Mouse (Mus musculus): ENCODE measurements around the gene Rab7.

The Rab7 gene

GRCm38 (mm10) chr6:88003439-88003838 is 41.6 kb downstream of the Rab7 start:
- no peak for DNase-seq (ENCODE audit: low read depth, low spot score)

GRCm38 (mm10) chr6:87998358-87998757 is 46.7 kb downstream of the Rab7 start:
- DNase-seq (ENCODE audit: low read depth, low spot score): no peak

GRCm38 (mm10) chr6:87997706-87998265 is 47.3 kb downstream of the Rab7 start:
- peak; percentile 79 for DNase-seq (ENCODE audit: low read depth, low spot score)

GRCm38 (mm10) chr6:87996606-87997005 is 48.5 kb downstream of the Rab7 start:
- DNase-seq (ENCODE audit: low read depth, low spot score): no peak

GRCm38 (mm10) chr6:87995519-87995918 is 49.6 kb downstream of the Rab7 start:
- no peak for DNase-seq (ENCODE audit: low read depth, low spot score)

- DNase-seq (ENCODE audit: low read depth, low spot score): no peak
Observed at GRCm38 (mm10) chr6:87993790-87994571, 51.1 kb downstream of the Rab7 start.

- DNase-seq (ENCODE audit: low read depth, low spot score): no peak
Observed at GRCm38 (mm10) chr6:87992733-87993132, 52.3 kb downstream of the Rab7 start.

GRCm38 (mm10) chr6:87991886-87992285 is 53.2 kb downstream of the Rab7 start:
- DNase-seq (ENCODE audit: low read depth, low spot score): no peak

GRCm38 (mm10) chr6:87991216-87991615 is 53.9 kb downstream of the Rab7 start:
- DNase-seq (ENCODE audit: low read depth, low spot score): peak; percentile 17

GRCm38 (mm10) chr6:87982506-87982905 is 62.6 kb downstream of the Rab7 start:
- DNase-seq (ENCODE audit: low read depth, low spot score): no peak

- peak; percentile 38 for DNase-seq (ENCODE audit: low read depth, low spot score)
Observed at GRCm38 (mm10) chr6:87981547-87982256, 63.4 kb downstream of the Rab7 start, which contains the start of gene H1fx. H1fx (minus strand) TSS chr6:87981637.

GRCm38 (mm10) chr6:87981030-87981485 is 64.0 kb downstream of the Rab7 start:
- DNase-seq (ENCODE audit: low read depth, low spot score): peak; percentile 46

GRCm38 (mm10) chr6:87980374-87981029 is 64.6 kb downstream of the Rab7 start:
- peak; percentile 57 for DNase-seq (ENCODE audit: low read depth, low spot score)

GRCm38 (mm10) chr6:87979728-87980127 is 65.3 kb downstream of the Rab7 start:
- no peak for DNase-seq (ENCODE audit: low read depth, low spot score)

- no peak for DNase-seq (ENCODE audit: low read depth, low spot score)
Observed at GRCm38 (mm10) chr6:87970041-87970440, 75.0 kb downstream of the Rab7 start.

GRCm38 (mm10) chr6:87962457-87962856 is 82.6 kb downstream of the Rab7 start:
- peak; percentile 77 for DNase-seq (ENCODE audit: low read depth, low spot score)

All from A20 (cell line).